In the genomic region with DNA sequence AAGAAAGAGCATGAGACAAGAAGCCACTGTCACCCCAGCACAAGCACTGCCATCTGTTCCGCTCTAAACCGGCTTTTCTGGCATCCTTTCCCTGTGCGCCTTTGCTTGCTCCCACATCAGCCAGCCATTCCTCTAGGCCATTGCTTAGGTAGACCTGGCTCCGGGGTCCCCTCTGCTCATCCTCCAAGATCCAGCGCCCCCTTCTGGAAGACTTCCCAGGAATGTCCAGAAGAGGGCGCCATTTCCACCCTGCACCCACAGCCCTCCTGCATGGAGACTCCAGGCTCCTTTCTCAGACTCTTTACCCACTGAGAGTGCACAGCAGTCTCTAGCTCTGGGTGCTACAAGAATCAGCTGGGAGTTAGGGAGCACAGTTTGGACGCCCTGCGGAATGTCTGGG, we compare ENCODE assay signal across 9 mouse cellular contexts. TPM values are rescaled to one million over a fixed set of nuclear protein-coding genes. Genes with fewer than 3 reads are reported as not detected.
A peak's percentile ranks its signal among the peaks of the same experiment; 100 is the strongest.
DNase-seq lines count a peak whose midpoint lies in the region; ATAC-seq and TF ChIP-seq lines count a peak whose summit lies in the region.
"Had no signal": no experiment of that assay in that cellular context is flagged by ENCODE, and none has a peak within 500 bp of the region (broad histone marks: within the 10 kb centered on the region; RNA-seq: fewer than 3 reads in every experiment).

No protein-coding gene starts in this region.

- peaks cover 21% of the 10 kb centered on the region for H3K36me3 ChIP-seq in heart, embryonic 10.5 days
- H3K36me3 ChIP-seq in C2C12 (ENCODE audit: control insufficient read depth, insufficient read depth): peaks cover 13% of the 10 kb centered on the region
- H3K36me3 ChIP-seq in liver, embryonic 14.5 days (replicated peaks; ENCODE audit: control insufficient read depth, insufficient read depth, low read depth): peaks cover 4% of the 10 kb centered on the region
- H3K36me3 ChIP-seq in small intestine, adult 2 months (ENCODE audit: control insufficient read depth, insufficient read depth, low read length): 0 out of 2 replicates have a peak, but pooled peaks cover 3% of the 10 kb centered on the region

- TF ChIP-seq POLR2A in small intestine, adult 2 months (IDR thresholded peaks at IDR 0.05; ENCODE audit: low read depth, low read length): no peak

- H3K79me3 ChIP-seq in C2C12 (ENCODE audit: low read depth): no peaks in the 10 kb centered on the region

- peaks cover 11% of the 10 kb centered on the region; the same call in 1 of the 2 replicates for H3K4me1 ChIP-seq in heart, embryonic 10.5 days
- H3K4me1 ChIP-seq in liver, embryonic 14.5 days (replicated peaks; ENCODE audit: control insufficient read depth in 2 of 2, insufficient read depth in 2 of 2, low read length in 1 of 2): peaks cover 7 to 12% of the 10 kb centered on the region in 2 experiments
- peaks cover 3% of the 10 kb centered on the region; the same call in 1 of the 2 replicates for H3K4me1 ChIP-seq in small intestine, adult 2 months (ENCODE audit: control insufficient read depth, insufficient read depth, insufficient read length, low read length)

- peak; percentile 96 for TF ChIP-seq CTCF in C2C12 (IDR thresholded peaks at IDR 0.05; ENCODE audit: control insufficient read depth, insufficient read depth, insufficient read length)
- peak; percentile 95 for TF ChIP-seq CTCF in liver, embryonic 14.5 days (IDR thresholded peaks at IDR 0.05; ENCODE audit: low read depth)
- peak; percentile 97 for TF ChIP-seq CTCF in small intestine, adult 2 months (IDR thresholded peaks at IDR 0.05; ENCODE audit: extremely low read depth, insufficient read length, insufficient replicate concordance, low read depth, low read length)

- no peak overlapping the region for H3K9ac ChIP-seq in liver, embryonic 14.5 days (replicated peaks)
- H3K9ac ChIP-seq: limb, embryonic 13.5 days had no signal

- peak; percentile 68 for DNase-seq in heart, postnatal 4 days
- no peak for DNase-seq in heart, embryonic 10.5 days (ENCODE audit: low spot score)
- DNase-seq in R1 (ENCODE audit: low read depth, low spot score): peak; percentile 85
- DNase-seq in embryo, embryonic 10 days (ENCODE audit: low spot score): peak; percentile 39
- peak in 1 of 3 experiments; percentile 39 for DNase-seq in liver, embryonic 14.5 days (ENCODE audit: low read depth in 3 of 3, low spot score in 3 of 3)

- H3K27ac ChIP-seq in heart, embryonic 10.5 days: no peak overlapping the region
- H3K27ac ChIP-seq in liver, embryonic 14.5 days: no peak overlapping the region
- H3K27ac ChIP-seq in small intestine, adult 2 months (ENCODE audit: insufficient read depth, low read depth, low read length): no peak overlapping the region
- H3K27ac ChIP-seq: limb, embryonic 13.5 days had no signal

- WGBS in heart, embryonic 10.5 days: 51% methylated on average over 8 of the region's 8 CpGs
- WGBS in liver, embryonic 14.5 days (ENCODE audit: insufficient replicate concordance): 61% methylated on average over 8 of the region's 8 CpGs
- WGBS in small intestine, adult 2 months: 65% methylated on average over 8 of the region's 8 CpGs

- no peak overlapping the region for H3K4me3 ChIP-seq in heart, embryonic 10.5 days
- no peak overlapping the region for H3K4me3 ChIP-seq in C2C12 (ENCODE audit: insufficient read depth, poor library complexity, severe bottlenecking)
- H3K4me3 ChIP-seq in liver, embryonic 14.5 days (ENCODE audit: insufficient read depth in 1 of 2, low read depth in 2 of 2, low read length in 2 of 2): no peak overlapping the region
- H3K4me3 ChIP-seq in small intestine, adult 2 months (ENCODE audit: low read depth, low read length): no peak overlapping the region
- H3K4me3 ChIP-seq: limb, embryonic 13.5 days had no signal

- ATAC-seq in liver, embryonic 14.5 days (ENCODE audit: insufficient read depth): no peak
- no peak for ATAC-seq in erythroblast, adult 5-6 weeks (replicated peaks; ENCODE audit: low FRiP score, poor library complexity, severe bottlenecking)

- H3ac ChIP-seq in C2C12 (ENCODE audit: control insufficient read depth, insufficient read length, low read depth): no peak overlapping the region

- no peaks in the 10 kb centered on the region for H3K27me3 ChIP-seq in heart, embryonic 10.5 days (ENCODE audit: insufficient read depth, poor library complexity, severe bottlenecking)
- no peaks in the 10 kb centered on the region for H3K27me3 ChIP-seq in C2C12 (ENCODE audit: control insufficient read depth, insufficient read depth, insufficient read length)
- no peaks in the 10 kb centered on the region for H3K27me3 ChIP-seq in liver, embryonic 14.5 days (ENCODE audit: control insufficient read depth, insufficient read depth, low read length)
- no peaks in the 10 kb centered on the region for H3K27me3 ChIP-seq in small intestine, adult 2 months (ENCODE audit: control insufficient read depth, insufficient read depth, low read length)
- H3K27me3 ChIP-seq: limb, embryonic 13.5 days had no signal

- H3K9me3 ChIP-seq in heart, embryonic 10.5 days: no peaks in the 10 kb centered on the region
- no peaks in the 10 kb centered on the region for H3K9me3 ChIP-seq in liver, embryonic 14.5 days (ENCODE audit: control insufficient read depth, low read length)
- H3K9me3 ChIP-seq: limb, embryonic 13.5 days had no signal

- no peak for TF ChIP-seq EP300 in liver, embryonic 14.5 days (IDR thresholded peaks at IDR 0.05; ENCODE audit: low read depth)

- no peaks in the 10 kb centered on the region for H3K79me2 ChIP-seq in C2C12 (ENCODE audit: control insufficient read depth, insufficient read depth)

- no peak overlapping the region for H3K4me2 ChIP-seq in liver, embryonic 14.5 days (ENCODE audit: low read depth)
- H3K4me2 ChIP-seq: limb, embryonic 13.5 days had no signal

TF ChIP-seq in C2C12, 6 proteins besides CTCF, POLR2A, EP300 and RAD21:
- TF ChIP-seq USF1 (IDR thresholded peaks at IDR 0.05; ENCODE audit: low read depth): no peak

RNA-seq across cellular contexts. Expression of a gene that starts 4.3 kb away (rescaled TPM):
- 10 to 100 TPM; 21.1 to 22.2 TPM for total RNA-seq in heart, postnatal 4 days (2021)
- polyA plus RNA-seq in heart, embryonic 10.5 days (2016; fragmentation: Nextera tagmentation; extraction: Ambion mirVana): 24.0 and 28.6 TPM in 2 replicates
- polyA plus RNA-seq in C2C12 (2012; fragmentation: generic; extraction: Trizol): 66.6 TPM
- polyA plus RNA-seq in liver, embryonic 14.5 days (2012; rRNA removed): 22.6 and 23.4 TPM in 2 replicates
- 17.6 and 21.1 TPM in 2 replicates for polyA plus RNA-seq in liver, embryonic 14.5 days (2014; fragmentation: Nextera tagmentation; extraction: Ambion mirVana)
- 18.9 and 22.0 TPM in 2 replicates for polyA plus RNA-seq in small intestine, adult 2 months (2012; rRNA removed)
- total RNA-seq in erythroblast, adult 5-6 weeks (2015; ENCODE audit: low replicate concordance): 2.3 and 20.3 TPM in 2 replicates
- total RNA-seq in erythroblast, adult 5-6 weeks (2017; ENCODE audit: low replicate concordance): 3.9 and 9.5 TPM in 2 replicates

RNA-seq across cellular contexts. Expression of a gene that starts 19.9 kb away (rescaled TPM):
- 1 to 10 TPM; 6.3 to 8.8 TPM for total RNA-seq in heart, postnatal 4 days (2021)
- 6.4 and 7.4 TPM in 2 replicates for polyA plus RNA-seq in heart, embryonic 10.5 days (2016; fragmentation: Nextera tagmentation; extraction: Ambion mirVana)
- 1.7 TPM for polyA plus RNA-seq in C2C12 (2012; fragmentation: generic; extraction: Trizol)
- polyA plus RNA-seq in liver, embryonic 14.5 days (2012; rRNA removed): 0.45 and 0.70 TPM in 2 replicates
- 0.52 and 0.58 TPM in 2 replicates for polyA plus RNA-seq in liver, embryonic 14.5 days (2014; fragmentation: Nextera tagmentation; extraction: Ambion mirVana)
- polyA plus RNA-seq in small intestine, adult 2 months (2012; rRNA removed): 1.3 and 2.4 TPM in 2 replicates
- total RNA-seq in erythroblast, adult 5-6 weeks (2015; ENCODE audit: low replicate concordance): not detected in 2 replicates
- not detected in 2 replicates for total RNA-seq in erythroblast, adult 5-6 weeks (2017; ENCODE audit: low replicate concordance)

RNA-seq across cellular contexts. Expression of a gene that starts 23.9 kb away (rescaled TPM):
- total RNA-seq in heart, postnatal 4 days (2021): not detected
- not detected in 2 replicates for polyA plus RNA-seq in heart, embryonic 10.5 days (2016; fragmentation: Nextera tagmentation; extraction: Ambion mirVana)
- not detected for polyA plus RNA-seq in C2C12 (2012; fragmentation: generic; extraction: Trizol)
- not detected in 2 replicates for polyA plus RNA-seq in liver, embryonic 14.5 days (2012; rRNA removed)
- polyA plus RNA-seq in liver, embryonic 14.5 days (2014; fragmentation: Nextera tagmentation; extraction: Ambion mirVana): not detected in 2 replicates
- polyA plus RNA-seq in small intestine, adult 2 months (2012; rRNA removed): not detected in 2 replicates
- not detected in 2 replicates for total RNA-seq in erythroblast, adult 5-6 weeks (2015; ENCODE audit: low replicate concordance)
- not detected in 2 replicates for total RNA-seq in erythroblast, adult 5-6 weeks (2017; ENCODE audit: low replicate concordance)
- polyA plus RNA-seq: limb, embryonic 13.5 days had no signal

RNA-seq across cellular contexts. Expression of a gene that starts 30.4 kb away (rescaled TPM):
- 1 to 10 TPM; 7.9 to 9.1 TPM for total RNA-seq in heart, postnatal 4 days (2021)
- polyA plus RNA-seq in heart, embryonic 10.5 days (2016; fragmentation: Nextera tagmentation; extraction: Ambion mirVana): 108 and 120 TPM in 2 replicates
- 164 TPM for polyA plus RNA-seq in C2C12 (2012; fragmentation: generic; extraction: Trizol)
- polyA plus RNA-seq in liver, embryonic 14.5 days (2012; rRNA removed): 13.2 and 13.7 TPM in 2 replicates
- polyA plus RNA-seq in liver, embryonic 14.5 days (2014; fragmentation: Nextera tagmentation; extraction: Ambion mirVana): 68.3 and 77.5 TPM in 2 replicates
- polyA plus RNA-seq in small intestine, adult 2 months (2012; rRNA removed): 3.7 and 5.2 TPM in 2 replicates
- total RNA-seq in erythroblast, adult 5-6 weeks (2015; ENCODE audit: low replicate concordance): 2.9 and 3.8 TPM in 2 replicates
- total RNA-seq in erythroblast, adult 5-6 weeks (2017; ENCODE audit: low replicate concordance): 6.3 and 17.7 TPM in 2 replicates

RNA-seq across cellular contexts. Expression of a gene that starts 31.2 kb away (rescaled TPM):
- total RNA-seq in heart, postnatal 4 days (2021): 10 to 100 TPM; 26.6 to 27.4 TPM
- 98.6 and 99.8 TPM in 2 replicates for polyA plus RNA-seq in heart, embryonic 10.5 days (2016; fragmentation: Nextera tagmentation; extraction: Ambion mirVana)
- 53.7 TPM for polyA plus RNA-seq in C2C12 (2012; fragmentation: generic; extraction: Trizol)
- 13.9 and 22.1 TPM in 2 replicates for polyA plus RNA-seq in liver, embryonic 14.5 days (2012; rRNA removed)
- 52.9 and 62.3 TPM in 2 replicates for polyA plus RNA-seq in liver, embryonic 14.5 days (2014; fragmentation: Nextera tagmentation; extraction: Ambion mirVana)
- 7.8 and 9.1 TPM in 2 replicates for polyA plus RNA-seq in small intestine, adult 2 months (2012; rRNA removed)
- total RNA-seq in erythroblast, adult 5-6 weeks (2015; ENCODE audit: low replicate concordance): 17.6 and 41.7 TPM in 2 replicates
- total RNA-seq in erythroblast, adult 5-6 weeks (2017; ENCODE audit: low replicate concordance): 23.6 and 52.2 TPM in 2 replicates
